Mouse (Mus musculus) kidney, adult 2 months (tissue): ENCODE data around the gene Cdhr4.

Experiments
- CTCF ChIP-seq: fragments of 200-500 bp; conservative IDR thresholded peaks from 2 replicates; pipeline ENCODE4 v1.5.1; 2011; ENCODE audit warnings: low read depth, mild to moderate bottlenecking, control low read depth, low read length, moderate library complexity, mixed read lengths; ENCODE audit not compliant: insufficient read depth, insufficient read length
- POLR2A ChIP-seq: fragments of 200-500 bp; IDR thresholded peaks from one replicate; pipeline ENCODE4 v1.6.1; 2011; ENCODE audit warnings: low read depth, low read length, control low read depth

DNA sequence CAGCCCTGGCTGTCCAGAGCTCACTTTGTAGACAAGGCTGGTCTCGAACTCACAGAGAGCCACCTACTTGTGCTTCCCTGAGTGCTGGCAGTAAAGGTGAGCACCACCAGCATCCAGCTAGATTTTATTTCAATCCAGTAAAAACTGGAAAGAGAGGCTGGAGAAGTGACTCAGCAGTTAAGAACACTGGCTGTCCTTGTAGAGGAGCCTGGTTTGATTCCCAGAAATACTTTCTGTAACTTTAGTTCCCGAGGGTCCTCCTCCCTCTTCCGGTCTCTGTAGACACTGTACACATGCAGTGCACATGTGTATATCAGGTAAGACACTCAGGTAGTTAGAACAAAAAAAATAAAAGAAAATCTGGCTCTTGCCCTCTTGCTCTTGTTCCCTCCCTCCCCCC, 4.3 kb upstream of the Cdhr4 start:
- no peak for TF ChIP-seq CTCF
- TF ChIP-seq POLR2A, result no peak
